Mouse (Mus musculus): ENCODE data around the gene Sms.

Sms gene

GRCm38 (mm10) chrX:157447431-157447830, 44.7 kb downstream of the Sms start:
- DNase-seq: no peak

GRCm38 (mm10) chrX:157434768-157435167, 57.3 kb downstream of the Sms start:
- DNase-seq: no peak

GRCm38 (mm10) chrX:157419451-157419850, 72.6 kb downstream of the Sms start:
- no peak for DNase-seq

- no peak for DNase-seq
These were observed 76.9 kb downstream of the Sms start, which contains the start of gene Phex for GRCm38 (mm10) chrX:157415212-157415611. Phex (minus strand) TSS chrX:157415312.

GRCm38 (mm10) chrX:157404919-157405318, 87.2 kb downstream of the Sms start:
- no peak for DNase-seq

All from cerebellum, adult 11-12 months (tissue).